ENCODE assay signal across 21 mouse cellular contexts in genomic region chr4:141502723-141503122, GRCm38 (mm10). TPM values are rescaled to one million over a fixed set of nuclear protein-coding genes. Genes with fewer than 3 reads are reported as not detected.
DNase-seq lines count a peak whose midpoint lies in the region; ATAC-seq and TF ChIP-seq lines count a peak whose summit lies in the region.
"Had no signal": no experiment of that assay in that cellular context is flagged by ENCODE, and none has a peak within 500 bp of the region (broad histone marks: within the 10 kb centered on the region; RNA-seq: fewer than 3 reads in every experiment).

No protein-coding gene starts in this region.

- peaks cover 6% of the 10 kb centered on the region; the same call in 1 of the 2 replicates for H3K4me1 ChIP-seq in forebrain, postnatal 0 days (ENCODE audit: insufficient read depth)
- peaks cover 34% of the 10 kb centered on the region for H3K4me1 ChIP-seq in forebrain, embryonic 15.5 days
- H3K4me1 ChIP-seq in neural tube, embryonic 13.5 days (replicated peaks): peaks cover 60% of the 10 kb centered on the region
- peaks cover 49% of the 10 kb centered on the region for H3K4me1 ChIP-seq in neural tube, embryonic 15.5 days

- no peak for TF ChIP-seq POLR2A in brain, embryonic 14.5 days (IDR thresholded peaks at IDR 0.05; ENCODE audit: borderline replicate concordance, extremely low read depth, insufficient read depth, insufficient read length, poor library complexity, severe bottlenecking)

- H3K4me3 ChIP-seq in forebrain, postnatal 0 days (ENCODE audit: low read depth, low read length): no peak overlapping the region
- no peak overlapping the region for H3K4me3 ChIP-seq in forebrain, embryonic 15.5 days
- no peak overlapping the region for H3K4me3 ChIP-seq in neural tube, embryonic 13.5 days
- H3K4me3 ChIP-seq in neural tube, embryonic 15.5 days (replicated peaks): no peak overlapping the region
- H3K4me3 ChIP-seq: hindbrain, embryonic 13.5 days; midbrain, embryonic 15.5 days; neural tube, embryonic 12.5 days had no signal

- no peaks in the 10 kb centered on the region for H3K27me3 ChIP-seq in forebrain, postnatal 0 days (ENCODE audit: insufficient read depth, low read length)
- no peaks in the 10 kb centered on the region for H3K27me3 ChIP-seq in forebrain, embryonic 15.5 days
- no peaks in the 10 kb centered on the region for H3K27me3 ChIP-seq in neural tube, embryonic 13.5 days
- no peaks in the 10 kb centered on the region for H3K27me3 ChIP-seq in neural tube, embryonic 15.5 days (replicated peaks)
- H3K27me3 ChIP-seq: hindbrain, embryonic 13.5 days; midbrain, embryonic 15.5 days; neural tube, embryonic 12.5 days had no signal

- 54% methylated on average over 5 of the region's 5 CpGs for WGBS in forebrain, postnatal 0 days
- 67% methylated on average over 5 of the region's 5 CpGs for WGBS in forebrain, embryonic 15.5 days
- 55% methylated on average over 5 of the region's 5 CpGs for WGBS in neural tube, embryonic 13.5 days
- 54% methylated on average over 5 of the region's 5 CpGs for WGBS in neural tube, embryonic 15.5 days

- no peak overlapping the region for H3K9ac ChIP-seq in forebrain, postnatal 0 days
- H3K9ac ChIP-seq in forebrain, embryonic 15.5 days (replicated peaks): no peak overlapping the region
- no peak overlapping the region for H3K9ac ChIP-seq in neural tube, embryonic 13.5 days
- no peak overlapping the region for H3K9ac ChIP-seq in neural tube, embryonic 15.5 days (replicated peaks)
- H3K9ac ChIP-seq: hindbrain, embryonic 13.5 days; midbrain, embryonic 15.5 days; neural tube, embryonic 12.5 days had no signal

- intact Hi-C loops in heart, postnatal 14 days (cut with DNase I): no loop called here

- H3K27ac ChIP-seq in forebrain, postnatal 0 days (ENCODE audit: low read depth, low read length): peak overlapping the region; percentile 40; the same call in 1 of the 2 replicates
- no peak overlapping the region for H3K27ac ChIP-seq in forebrain, embryonic 15.5 days (replicated peaks)
- H3K27ac ChIP-seq in neural tube, embryonic 13.5 days (replicated peaks): 0 out of 2 replicates have a peak overlapping the region, but pooled peaks have one; percentile 5
- H3K27ac ChIP-seq in neural tube, embryonic 15.5 days (replicated peaks): no peak overlapping the region
- H3K27ac ChIP-seq: midbrain, embryonic 15.5 days; neural tube, embryonic 12.5 days had no signal

- peak; percentile 48; the same call in 1 of the 2 replicates for ATAC-seq in forebrain, postnatal 0 days
- ATAC-seq in forebrain, embryonic 15.5 days (replicated peaks): no peak
- no peak for ATAC-seq in neural tube, embryonic 13.5 days (ENCODE audit: low read depth)
- no peak for ATAC-seq in neural tube, embryonic 15.5 days (ENCODE audit: low FRiP score)
- ATAC-seq: midbrain, embryonic 15.5 days had no signal

- DNase-seq in forebrain, postnatal 0 days: peak; percentile 35
- peak; percentile 22 for DNase-seq in layer of hippocampus, adult 11-12 months (ENCODE audit: low spot score)
- no peak for DNase-seq in layer of hippocampus, adult 9-11 months
- DNase-seq in brain, embryonic 14.5 days (ENCODE audit: low read depth): peak; percentile 24
- no peak for DNase-seq in heart, postnatal 14 days
- DNase-seq: adrenal gland, postnatal 25 days; cerebellum, adult 11-12 months; cerebellum, postnatal 10 days; gastrocnemius, postnatal 10 days; heart, adult 11 months; kidney, adult 2 months; kidney, postnatal 25 days; lung, postnatal 4 days; thymus, postnatal 14 days had no signal

- H3K9me3 ChIP-seq in forebrain, postnatal 0 days (ENCODE audit: low read length): no peaks in the 10 kb centered on the region
- no peaks in the 10 kb centered on the region for H3K9me3 ChIP-seq in forebrain, embryonic 15.5 days
- H3K9me3 ChIP-seq in neural tube, embryonic 13.5 days: no peaks in the 10 kb centered on the region
- H3K9me3 ChIP-seq in neural tube, embryonic 15.5 days (replicated peaks): no peaks in the 10 kb centered on the region
- H3K9me3 ChIP-seq: hindbrain, embryonic 13.5 days; midbrain, embryonic 15.5 days; neural tube, embryonic 12.5 days had no signal

- no peak overlapping the region for H3K4me2 ChIP-seq in forebrain, postnatal 0 days (ENCODE audit: low read depth)
- H3K4me2 ChIP-seq in forebrain, embryonic 15.5 days (replicated peaks): no peak overlapping the region
- H3K4me2 ChIP-seq in neural tube, embryonic 13.5 days: no peak overlapping the region
- no peak overlapping the region for H3K4me2 ChIP-seq in neural tube, embryonic 15.5 days
- H3K4me2 ChIP-seq: heart, embryonic 11.5 days; hindbrain, embryonic 13.5 days; midbrain, embryonic 15.5 days; neural tube, embryonic 12.5 days had no signal

- no peak for TF ChIP-seq CTCF in forebrain, postnatal 0 days (IDR thresholded peaks at IDR 0.05; ENCODE audit: low read depth)
- TF ChIP-seq CTCF in brain, embryonic 14.5 days (IDR thresholded peaks at IDR 0.05; ENCODE audit: borderline replicate concordance, extremely low read depth, insufficient read depth, insufficient read length): no peak

- H3K36me3 ChIP-seq in forebrain, postnatal 0 days (ENCODE audit: insufficient read depth): no peaks in the 10 kb centered on the region
- H3K36me3 ChIP-seq in forebrain, embryonic 15.5 days: no peaks in the 10 kb centered on the region
- H3K36me3 ChIP-seq in neural tube, embryonic 13.5 days: no peaks in the 10 kb centered on the region
- 0 out of 2 replicates have a peak, but pooled peaks cover 4% of the 10 kb centered on the region for H3K36me3 ChIP-seq in neural tube, embryonic 15.5 days
- H3K36me3 ChIP-seq: midbrain, embryonic 15.5 days; neural tube, embryonic 12.5 days had no signal

RNA-seq across cellular contexts. Expression of gene Spen, which starts 35.7 kb away (rescaled TPM):
- 21.7 and 24.7 TPM in 2 replicates for total RNA-seq in forebrain, postnatal 0 days (2014; rRNA removed)
- 6.0 and 10.7 TPM in 2 replicates for polyA plus RNA-seq in forebrain, postnatal 0 days (2015; fragmentation: Nextera tagmentation; extraction: Ambion mirVana)
- 18.5 and 18.9 TPM in 2 replicates for polyA plus RNA-seq in forebrain, embryonic 15.5 days (2015; fragmentation: Nextera tagmentation; extraction: Ambion mirVana)
- polyA plus RNA-seq in neural tube, embryonic 13.5 days (2015; fragmentation: Nextera tagmentation; extraction: Ambion mirVana): 13.8 and 19.5 TPM in 2 replicates
- polyA plus RNA-seq in neural tube, embryonic 15.5 days (2015; fragmentation: Nextera tagmentation; extraction: Ambion mirVana): 13.4 and 13.7 TPM in 2 replicates
- polyA plus RNA-seq in brain, embryonic 14.5 days (2012; rRNA removed): 9.9 and 32.7 TPM in 2 replicates
- total RNA-seq in heart, postnatal 14 days (2021): 10 to 100 TPM; 33.8 to 34.0 TPM

RNA-seq across cellular contexts. Expression of gene Zbtb17, which starts 58.3 kb away (rescaled TPM):
- total RNA-seq in forebrain, postnatal 0 days (2014; rRNA removed): 42.1 and 51.5 TPM in 2 replicates
- polyA plus RNA-seq in forebrain, postnatal 0 days (2015; fragmentation: Nextera tagmentation; extraction: Ambion mirVana): 32.8 and 34.8 TPM in 2 replicates
- polyA plus RNA-seq in forebrain, embryonic 15.5 days (2015; fragmentation: Nextera tagmentation; extraction: Ambion mirVana): 61.8 and 65.6 TPM in 2 replicates
- polyA plus RNA-seq in neural tube, embryonic 13.5 days (2015; fragmentation: Nextera tagmentation; extraction: Ambion mirVana): 45.0 and 45.9 TPM in 2 replicates
- polyA plus RNA-seq in neural tube, embryonic 15.5 days (2015; fragmentation: Nextera tagmentation; extraction: Ambion mirVana): 34.8 and 34.9 TPM in 2 replicates
- polyA plus RNA-seq in brain, embryonic 14.5 days (2012; rRNA removed): 69.2 and 85.4 TPM in 2 replicates
- total RNA-seq in heart, postnatal 14 days (2021): 10 to 100 TPM; 20.8 to 21.2 TPM

Comparison
In these comparisons a context has a peak if more than half of its experiments do, and no peak if none do; other contexts are left out.
1. DNase-seq: peak in forebrain, postnatal 0 days (single experiment), layer of hippocampus, adult 11-12 months (single experiment) and brain, embryonic 14.5 days (single experiment); none in layer of hippocampus, adult 9-11 months (single experiment) and heart, postnatal 14 days (0 of 2).
2. H3K27ac ChIP-seq: peak in forebrain, postnatal 0 days (single experiment) and neural tube, embryonic 13.5 days (single experiment); none in forebrain, embryonic 15.5 days (single experiment) and neural tube, embryonic 15.5 days (single experiment).